Mouse (Mus musculus): ENCODE measurements around the gene Sult2b1.

Gene Sult2b1

GRCm38 (mm10) chr7:45812921-45813320, 28.5 kb upstream of the Sult2b1 start:
- ChIA-PET POLR2A (interaction anchor here in 2 of 4 experiments (0.6 to 5.6 kb wide), 10 partner anchors 11 to 1032 kb away, joined by 3 to 61 read pairs (median 15); partner anchors contain the start of genes Sphk2 (in 2 of the 2), Kcnj14 (in 1 of the 2) and Kdelr1 (in 1 of the 2)), CTCF (interaction anchor here in 2 of 4 experiments (1.3 to 3.1 kb wide), 2 partner anchors 11 to 12 kb away, joined by 4 to 14 read pairs; no protein-coding TSS in a partner anchor)

DNA sequence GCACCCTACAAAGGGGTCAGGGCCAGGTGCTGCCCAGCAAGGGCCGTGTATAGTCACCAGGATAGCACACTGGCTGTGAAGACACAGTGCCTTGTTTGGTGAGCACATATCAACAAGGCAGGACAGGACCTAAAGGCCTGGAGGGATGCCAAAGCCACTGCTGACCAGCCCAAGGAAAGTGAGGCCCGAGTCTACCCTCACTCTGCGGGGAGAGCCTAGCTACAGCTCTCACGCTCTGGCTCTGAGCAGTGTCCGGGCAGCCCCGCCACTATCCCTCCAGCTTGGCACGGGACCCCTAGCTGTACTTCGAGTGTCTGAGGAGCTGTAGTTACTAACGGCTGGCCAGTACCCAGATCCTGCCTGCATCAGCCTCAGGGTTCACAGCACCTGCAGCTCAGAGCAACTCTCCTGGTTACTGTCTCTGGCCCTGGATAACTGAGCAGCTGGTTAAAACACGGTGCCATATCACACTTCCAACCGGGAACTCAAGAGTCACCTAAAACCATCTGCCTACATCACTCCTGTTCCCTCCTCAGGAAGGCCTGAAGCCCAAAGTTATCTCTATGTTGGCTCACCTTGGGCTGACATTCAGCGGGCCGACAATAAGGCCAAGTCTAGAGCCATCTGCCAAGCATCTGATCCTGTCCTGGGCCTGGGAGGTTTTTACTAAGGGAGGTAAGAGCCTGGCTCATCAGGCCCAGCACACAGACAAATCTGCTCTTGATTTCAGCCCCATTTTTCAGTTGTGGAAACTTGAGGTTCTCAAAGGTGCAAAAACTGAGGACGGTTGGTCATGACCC, 25.0 kb upstream of the Sult2b1 start:
- CTCF ChIA-PET: interaction anchor here in 3 of 4 experiments (1.1 to 1.5 kb wide), 3 partner anchors 8 kb away, joined by 4 to 10 read pairs (median 5); no protein-coding TSS in a partner anchor
- POLR2A ChIA-PET: interaction anchor here in 3 of 4 experiments (0.6 to 2.2 kb wide), 6 partner anchors 20 to 394 kb away, joined by 3 to 9 read pairs (median 4); partner anchors contain the start of gene Grwd1 (in 1 of the 3)

GRCm38 (mm10) chr7:45808471-45808870, 24.0 kb upstream of the Sult2b1 start:
- CTCF ChIA-PET: interaction anchor here in 1 of 4 experiments (1.5 kb wide), 1 partner anchor 7 kb away, joined by 10 read pairs; no protein-coding TSS in a partner anchor
- POLR2A ChIA-PET: interaction anchor here in 3 of 4 experiments (0.6 to 2.2 kb wide), 8 partner anchors 13 to 163 kb away, joined by 3 to 9 read pairs (median 3); partner anchors contain the start of genes Fam83e (in 1 of the 3) and Grwd1 (in 1 of the 3)

DNA sequence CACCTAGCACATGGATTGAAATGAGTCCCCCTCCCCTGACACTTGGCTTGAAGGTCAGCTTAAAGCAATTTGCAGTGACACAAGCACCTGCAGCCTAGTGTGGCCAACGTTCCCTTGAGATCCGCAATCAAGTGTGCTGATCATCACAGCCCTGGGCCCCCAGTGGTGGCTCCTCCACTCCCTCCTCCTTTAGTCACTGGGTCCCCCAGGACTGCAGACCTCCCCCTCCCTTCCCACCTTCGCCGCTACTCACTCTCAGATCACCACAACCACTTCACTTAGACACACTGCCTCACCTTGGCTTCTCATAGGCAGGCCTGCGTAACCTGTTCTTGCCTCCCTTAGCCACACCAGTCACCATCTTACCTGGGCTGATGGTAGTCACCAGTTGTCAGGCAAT, 21.5 kb upstream of the Sult2b1 start:
- CTCF ChIA-PET: no interaction called here
- POLR2A ChIA-PET: interaction anchor here in 1 of 4 experiments (0.5 to 1.6 kb wide), 3 partner anchors 8 to 83 kb away, joined by 3 to 4 read pairs (median 3); partner anchors contain the start of gene Cyth2

- ChIA-PET CTCF (interaction anchor here (1.2 to 3.6 kb wide), 15 partner anchors 11 to 326 kb away, joined by 4 to 145 read pairs (median 18); partner anchors contain the start of genes Cyth2 (in 1 of the 4) and Kdelr1 (in 1 of the 4)), POLR2A (interaction anchor here (0.6 to 5.9 kb wide), 15 partner anchors 12 to 343 kb away, joined by 3 to 95 read pairs (median 21); partner anchors contain the start of genes Cyth2 (in 2 of the 4), Fam83e (in 1 of the 4), Ftl1 (in 1 of the 4) and Lmtk3 (in 1 of the 4))
Observed at GRCm38 (mm10) chr7:45802551-45802950, 18.1 kb upstream of the Sult2b1 start.

- CTCF ChIA-PET: interaction anchor here (0.5 to 3.6 kb wide), 144 partner anchors 8 to 1090 kb away, joined by 3 to 145 read pairs (median 4); partner anchors contain the start of genes Lmtk3 (in 4 of the 4), Cyth2 (in 3 of the 4), Fam83e (in 3 of the 4) and Kdelr1 (in 3 of the 4)
- POLR2A ChIA-PET: interaction anchor here (0.6 to 5.9 kb wide), 71 partner anchors 10 to 1249 kb away, joined by 3 to 95 read pairs (median 6); partner anchors contain the start of genes Cyth2 (in 4 of the 4), Sphk2 (in 4 of the 4), Fam83e (in 3 of the 4) and Kdelr1 (in 2 of the 4)
Observed at GRCm38 (mm10) chr7:45801348-45801747, 16.9 kb upstream of the Sult2b1 start.

- ChIA-PET POLR2A (interaction anchor here (0.5 to 5.9 kb wide), 80 partner anchors 9 to 1250 kb away, joined by 3 to 95 read pairs (median 5); partner anchors contain the start of genes Cyth2 (in 4 of the 4), Sphk2 (in 4 of the 4), Fam83e (in 3 of the 4) and Kdelr1 (in 3 of the 4)), CTCF (interaction anchor here (0.5 to 3.6 kb wide), 93 partner anchors 8 to 783 kb away, joined by 3 to 145 read pairs (median 5); partner anchors contain the start of genes Lmtk3 (in 4 of the 4), Fam83e (in 3 of the 4), Cyth2 (in 2 of the 4) and Kdelr1 (in 2 of the 4))
Observed at GRCm38 (mm10) chr7:45800546-45801204, 16.2 kb upstream of the Sult2b1 start.

DNA sequence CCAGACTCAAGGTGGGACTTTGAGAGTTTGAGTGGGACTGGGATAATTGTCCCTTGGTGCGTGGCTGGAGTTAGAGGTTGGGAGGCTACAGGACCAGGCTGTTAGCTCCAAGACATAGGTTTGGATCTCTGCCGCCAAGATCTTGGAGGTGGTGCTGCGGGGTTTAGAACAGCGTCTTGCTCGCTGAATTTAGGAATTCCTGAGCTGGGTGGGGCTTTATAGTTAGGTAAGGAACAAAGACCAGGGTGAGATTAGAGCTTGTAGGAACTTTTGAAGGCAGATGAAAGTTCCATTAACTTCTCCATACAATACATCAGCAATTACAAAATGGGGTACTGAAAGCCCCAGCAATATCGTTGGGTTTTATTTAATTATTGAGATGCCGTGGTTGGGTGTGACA, 15.5 kb upstream of the Sult2b1 start:
- ChIA-PET POLR2A (interaction anchor here (0.8 to 5.9 kb wide), 60 partner anchors 8 to 338 kb away, joined by 3 to 95 read pairs (median 6); partner anchors contain the start of genes Cyth2 (in 3 of the 4), Kdelr1 (in 3 of the 4), Sphk2 (in 3 of the 4) and Fam83e (in 2 of the 4)), CTCF (interaction anchor here (0.5 to 3.6 kb wide), 26 partner anchors 13 to 203 kb away, joined by 3 to 145 read pairs (median 18); partner anchors contain the start of genes Cyth2 (in 2 of the 4), Fam83e (in 2 of the 4), Lmtk3 (in 2 of the 4) and Ccdc114 (in 1 of the 4))

DNA sequence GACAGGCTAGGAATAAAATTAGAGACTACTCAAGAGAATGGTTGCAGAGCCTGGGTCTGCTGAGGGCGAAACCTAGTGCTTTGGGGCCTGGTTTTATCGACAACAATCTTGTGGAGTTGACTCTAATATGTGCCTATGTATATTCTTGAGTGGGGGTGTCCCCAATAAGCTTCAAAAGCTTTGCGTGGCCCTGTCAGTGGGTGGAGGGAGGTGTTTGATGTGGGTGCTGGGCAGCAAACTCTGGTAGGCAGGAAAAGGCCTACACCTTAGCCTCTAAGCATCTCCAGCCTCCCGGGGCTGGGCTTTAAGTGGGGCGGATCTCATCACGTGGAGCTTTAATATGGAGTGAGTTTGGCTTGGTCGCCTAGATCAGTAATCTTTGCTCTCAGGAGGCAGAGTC, 14.5 kb upstream of the Sult2b1 start:
- ChIA-PET CTCF (interaction anchor here in 3 of 4 experiments (0.7 to 3.4 kb wide), 4 partner anchors 55 to 116 kb away, joined by 3 to 96 read pairs (median 6); no protein-coding TSS in a partner anchor), POLR2A (interaction anchor here in 3 of 4 experiments (0.6 to 5.9 kb wide), 25 partner anchors 11 to 825 kb away, joined by 3 to 95 read pairs (median 4); partner anchors contain the start of genes Cyth2 (in 2 of the 3), Fam83e (in 1 of the 3), Rpl18 (in 1 of the 3) and Sphk2 (in 1 of the 3))

DNA sequence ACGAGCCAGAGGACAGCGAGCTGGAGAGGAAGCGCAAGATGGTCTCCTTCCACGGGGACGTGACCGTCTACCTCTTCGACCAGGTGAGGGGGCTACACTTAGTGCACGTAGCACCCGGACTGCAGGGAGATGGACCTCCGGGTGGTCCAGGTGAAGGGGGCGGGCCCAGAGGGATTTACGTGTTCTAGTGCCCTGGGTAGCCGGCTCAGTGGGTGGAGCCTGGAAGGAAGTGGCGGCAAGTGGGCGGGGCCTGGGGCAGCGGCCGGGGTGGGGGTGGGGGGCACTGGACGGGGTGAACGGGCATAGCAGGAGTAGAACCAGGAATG, 14.0 kb upstream of the Sult2b1 start:
- ChIA-PET CTCF (interaction anchor here in 2 of 4 experiments (1.2 to 1.9 kb wide), 4 partner anchors 56 to 116 kb away, joined by 3 to 10 read pairs (median 6); no protein-coding TSS in a partner anchor), POLR2A (interaction anchor here in 3 of 4 experiments (0.8 to 5.9 kb wide), 22 partner anchors 9 to 215 kb away, joined by 3 to 95 read pairs (median 4); partner anchors contain the start of genes Cyth2 (in 3 of the 3), Fam83e (in 1 of the 3), Rpl18 (in 1 of the 3) and Sphk2 (in 1 of the 3))

DNA sequence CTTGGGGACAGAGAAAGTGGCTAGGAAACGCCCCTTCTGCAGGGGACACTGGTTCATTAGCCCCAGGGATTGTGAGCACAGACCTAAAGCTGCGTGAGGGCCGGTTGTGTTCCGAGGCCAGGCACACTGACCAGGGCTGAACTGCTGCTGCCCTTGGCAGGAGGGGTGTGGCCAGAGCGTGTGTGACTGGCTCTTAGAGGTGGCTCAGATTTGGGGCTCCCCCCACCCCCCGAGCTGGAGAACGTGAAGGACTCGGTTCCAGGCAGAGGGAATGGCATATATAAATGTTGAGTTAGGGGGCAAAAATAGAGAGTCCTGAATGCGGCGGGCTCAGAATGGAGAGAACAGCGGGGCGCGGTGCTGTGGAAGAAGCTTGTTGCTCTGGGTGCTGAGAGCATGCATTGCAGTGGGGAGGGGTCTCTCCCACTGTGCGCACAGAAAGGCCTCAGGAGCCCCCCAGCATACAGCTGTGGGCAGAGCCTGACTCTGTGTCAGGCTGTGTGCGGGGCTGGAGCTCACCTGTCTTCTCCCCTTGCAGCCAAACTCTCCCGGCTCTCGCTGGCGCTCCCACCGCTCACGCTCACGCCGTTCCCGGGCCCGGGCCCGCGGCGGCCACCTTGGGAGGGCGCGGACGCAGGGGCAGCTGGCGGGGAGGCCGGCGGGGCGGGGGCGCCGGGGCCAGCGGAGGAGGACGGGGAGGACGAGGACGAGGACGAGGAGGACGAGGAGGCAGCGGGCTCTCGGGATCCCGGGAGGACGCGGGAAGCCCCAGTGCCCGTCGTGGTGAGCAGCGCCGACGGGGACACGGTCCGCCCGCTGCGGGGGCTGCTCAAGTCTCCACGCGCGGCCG, 13.4 kb upstream of the Sult2b1 start:
- ChIA-PET POLR2A (interaction anchor here in 3 of 4 experiments (0.7 to 5.9 kb wide), 27 partner anchors 9 to 341 kb away, joined by 3 to 95 read pairs (median 4); partner anchors contain the start of genes Cyth2 (in 3 of the 3), Lmtk3 (in 2 of the 3), Fam83e (in 1 of the 3) and Kdelr1 (in 1 of the 3)), CTCF (interaction anchor here in 2 of 4 experiments (0.7 to 1.9 kb wide), 7 partner anchors 11 to 116 kb away, joined by 3 to 10 read pairs (median 5); partner anchors contain the start of gene Cyth2 (in 1 of the 2))

- POLR2A ChIA-PET: interaction anchor here in 3 of 4 experiments (0.7 to 5.9 kb wide), 16 partner anchors 10 to 89 kb away, joined by 3 to 95 read pairs (median 4); partner anchors contain the start of genes Cyth2 (in 2 of the 3), Lmtk3 (in 2 of the 3), Fam83e (in 1 of the 3) and Kdelr1 (in 1 of the 3)
- CTCF ChIA-PET: interaction anchor here in 2 of 4 experiments (1.1 to 1.9 kb wide), 4 partner anchors 10 to 58 kb away, joined by 3 to 10 read pairs (median 5); partner anchors contain the start of gene Cyth2 (in 1 of the 2)
Observed at GRCm38 (mm10) chr7:45796950-45797349, 12.5 kb upstream of the Sult2b1 start.

DNA sequence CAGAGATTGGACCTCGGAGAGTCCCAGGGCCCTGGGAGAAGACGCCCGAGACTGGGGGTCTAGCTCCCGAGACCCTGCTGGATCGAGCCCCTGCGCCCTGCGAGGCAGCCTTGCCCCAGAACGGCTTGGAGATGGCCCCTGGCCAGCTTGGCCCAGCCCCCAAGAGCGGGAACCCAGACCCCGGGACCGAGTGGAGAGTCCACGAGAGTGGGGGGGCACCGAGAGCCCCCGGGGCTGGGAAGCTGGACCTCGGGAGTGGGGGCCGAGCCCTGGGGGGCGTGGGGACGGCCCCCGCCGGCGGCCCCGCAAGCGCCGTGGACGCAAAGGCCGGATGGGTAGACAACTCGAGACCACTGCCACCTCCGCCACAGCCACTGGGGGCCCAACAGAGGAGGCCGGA, 10.5 kb upstream of the Sult2b1 start:
- POLR2A ChIA-PET: interaction anchor here in 2 of 4 experiments (1.0 to 2.2 kb wide), 7 partner anchors 8 to 102 kb away, joined by 3 to 6 read pairs (median 4); partner anchors contain the start of genes Lmtk3 (in 2 of the 2), Syngr4 (in 1 of the 2) and Tmem143 (in 1 of the 2)
- CTCF ChIA-PET: interaction anchor here in 1 of 4 experiments (1.0 kb wide), 1 partner anchor 56 kb away, joined by 3 read pairs; no protein-coding TSS in a partner anchor

DNA sequence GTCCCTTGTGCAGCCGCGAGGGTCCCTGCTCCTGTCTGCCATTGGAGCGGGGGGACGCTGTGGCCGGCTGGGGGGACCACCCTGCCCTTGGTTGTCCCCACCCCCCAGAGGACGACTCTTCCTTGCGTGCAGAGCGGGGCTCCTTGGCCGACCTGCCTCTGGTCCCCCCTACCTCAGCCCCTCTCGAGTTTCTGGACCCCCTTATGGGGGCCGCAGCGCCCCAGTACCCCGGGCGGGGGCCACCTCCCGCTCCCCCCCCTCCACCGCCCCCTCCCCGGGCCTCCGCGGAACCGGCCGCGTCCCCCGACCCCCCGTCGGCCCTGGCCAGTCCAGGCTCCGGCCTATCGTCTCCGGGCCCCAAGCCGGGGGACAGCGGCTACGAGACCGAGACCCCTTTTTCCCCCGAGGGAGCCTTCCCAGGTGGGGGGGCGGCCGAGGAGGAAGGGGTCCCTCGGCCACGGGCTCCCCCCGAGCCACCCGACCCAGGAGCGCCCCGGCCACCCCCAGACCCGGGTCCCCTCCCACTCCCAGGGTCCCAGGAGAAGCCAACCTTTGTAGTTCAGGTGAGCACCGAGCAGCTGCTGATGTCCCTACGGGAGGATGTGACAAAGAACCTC, 9.6 kb upstream of the Sult2b1 start:
- ChIA-PET POLR2A (interaction anchor here in 1 of 4 experiments (0.6 to 2.2 kb wide), 2 partner anchors 11 to 50 kb away, joined by 6 read pairs; partner anchors contain the start of gene Lmtk3), CTCF (interaction anchor here in 1 of 4 experiments (0.9 to 1.0 kb wide), 2 partner anchors 52 to 55 kb away, joined by 3 to 4 read pairs; no protein-coding TSS in a partner anchor)

GRCm38 (mm10) chr7:45793240-45793639, 8.8 kb upstream of the Sult2b1 start:
- ChIA-PET CTCF (interaction anchor here in 3 of 4 experiments (0.6 to 3.6 kb wide), 5 partner anchors 8 to 54 kb away, joined by 3 to 15 read pairs (median 8); no protein-coding TSS in a partner anchor), POLR2A (interaction anchor here in 3 of 4 experiments (0.5 to 4.3 kb wide), 8 partner anchors 10 to 434 kb away, joined by 3 to 32 read pairs (median 4); partner anchors contain the start of genes Cyth2 (in 1 of the 3), Fam83e (in 1 of the 3), Kdelr1 (in 1 of the 3) and Lmtk3 (in 1 of the 3))

Measured in embryonic stem cell, embryonic (primary cell).